Mouse (Mus musculus) neural tube, embryonic 14.5 days (tissue): Measurements from ENCODE around the gene Irgm1. TPM values are rescaled to one million over a fixed set of nuclear protein-coding genes. Genes with fewer than 3 reads are reported as not detected.

Experiments
- ATAC-seq: fragments of 200-750 bp; cut with Nextera tagmentation; 2 replicates; pipeline ENCODE4 v1.8.0; 2017; ENCODE audit warnings: low read depth, mild to moderate bottlenecking, moderate TSS enrichment, moderate library complexity
- H3K27ac ChIP-seq: fragments of 300-500 bp; sonication (generic); 2 replicates; pipeline ENCODE4 v1.5.1; 2014; ENCODE audit warnings: low read depth, mild to moderate bottlenecking, control low read depth, low read length, moderate library complexity, mixed read lengths
- H3K27me3 ChIP-seq: fragments of 300-500 bp; sonication (generic); 2 replicates; pipeline ENCODE4 v1.6.1; 2014; ENCODE audit warnings: low read length; ENCODE audit not compliant: control insufficient read depth, insufficient read depth
- H3K36me3 ChIP-seq: fragments of 300-500 bp; sonication (generic); 2 replicates; pipeline ENCODE4 v1.6.1; 2014; ENCODE audit warnings: low read length, mixed read lengths; ENCODE audit not compliant: control insufficient read depth, insufficient read depth
- H3K4me1 ChIP-seq: fragments of 300-500 bp; sonication (generic); 2 replicates; pipeline ENCODE4 v1.6.1; 2014; ENCODE audit warnings: low read length; ENCODE audit not compliant: control insufficient read depth, insufficient read depth
- H3K4me2 ChIP-seq: fragments of 300-500 bp; sonication (generic); 2 replicates; pipeline ENCODE4 v1.6.1; 2014; ENCODE audit warnings: mild to moderate bottlenecking, low read depth, low read length, control low read depth
- H3K4me3 ChIP-seq: fragments of 300-500 bp; sonication (generic); 2 replicates; pipeline ENCODE4 v1.5.1; 2014; ENCODE audit warnings: low read depth, low read length, control low read depth, mixed read lengths
- H3K9ac ChIP-seq: fragments of 300-500 bp; sonication (generic); replicated peaks from 2 replicates; pipeline ENCODE4 v1.6.1; 2014; ENCODE audit warnings: low read depth, mild to moderate bottlenecking, control low read depth, low read length, mixed read lengths
- H3K9me3 ChIP-seq: fragments of 300-500 bp; sonication (generic); 2 replicates; pipeline ENCODE4 v1.6.1; 2016; ENCODE audit warnings: low read length; ENCODE audit not compliant: control insufficient read depth
- WGBS: fragments of 180-500 bp; shearing (Covaris S2); extraction: QIAGEN DNeasy Blood & Tissue Kit; methylation state at CpG from one replicate; pipeline ENCODE4 v1.1.7; 2014; 5-methylcytosine and 5-hydroxymethylcytosine counted together
- polyA plus RNA-seq: library from polyadenylated mRNA; unstranded; fragments of >200 nt; fragmentation: Nextera tagmentation; extraction: Ambion mirVana; gene quantifications from 2 replicates; pipeline ENCODE4 v1.2.1, GENCODE M21; 2014

The Irgm1 gene
- polyA plus RNA-seq, 1 experiment from 2014 or later, result 3.1 TPM

GRCm38 (mm10) chr11:48838181-48838797, 33.2 kb downstream of the Irgm1 start:
- Histone ChIP-seq H3K9ac (peak overlapping the region; percentile 71), H3K27me3 (peaks cover 2% of the 10 kb centered on the region; the same call in 1 of the 2 replicates), H3K4me3 (peak overlapping the region; percentile 81), H3K36me3 (no peaks in the 10 kb centered on the region), H3K4me2 (peak overlapping the region; percentile 65), H3K9me3 (no peaks in the 10 kb centered on the region), H3K27ac (peak overlapping the region; percentile 48; the same call in 1 of the 2 replicates), H3K4me1 (no peaks in the 10 kb centered on the region)
- ATAC-seq, result peak; percentile 15; the same call in 1 of the 2 replicates
- 4% methylated on average over 16 of the region's 16 CpGs for WGBS

GRCm38 (mm10) chr11:48837310-48838180, 33.9 kb downstream of the Irgm1 start:
- under 1% methylated on average over 72 of the region's 77 CpGs for WGBS
- H3K9ac ChIP-seq, result peak overlapping the region; percentile 71
- H3K4me1 ChIP-seq, result no peaks in the 10 kb centered on the region
- H3K27ac ChIP-seq, result peak overlapping the region; percentile 48
- H3K4me2 ChIP-seq, result peak overlapping the region; percentile 65
- peak; percentile 25 for ATAC-seq
- H3K36me3 ChIP-seq, result no peaks in the 10 kb centered on the region
- H3K4me3 ChIP-seq, result peak overlapping the region; percentile 81
- no peaks in the 10 kb centered on the region for H3K9me3 ChIP-seq
- H3K27me3 ChIP-seq, result peaks cover 2% of the 10 kb centered on the region; the same call in 1 of the 2 replicates

- Histone ChIP-seq H3K9me3 (no peaks in the 10 kb centered on the region), H3K4me1 (no peaks in the 10 kb centered on the region), H3K27me3 (peaks cover 2% of the 10 kb centered on the region; the same call in 1 of the 2 replicates), H3K9ac (peak overlapping the region; percentile 71), H3K36me3 (no peaks in the 10 kb centered on the region), H3K27ac (peak overlapping the region; percentile 48; the same call in 1 of the 2 replicates), H3K4me2 (peak overlapping the region; percentile 65), H3K4me3 (peak overlapping the region; percentile 81)
- 9% methylated on average over 11 of the region's 11 CpGs for WGBS
- no peak for ATAC-seq
Observed at GRCm38 (mm10) chr11:48836990-48837309, 34.5 kb downstream of the Irgm1 start.

DNA sequence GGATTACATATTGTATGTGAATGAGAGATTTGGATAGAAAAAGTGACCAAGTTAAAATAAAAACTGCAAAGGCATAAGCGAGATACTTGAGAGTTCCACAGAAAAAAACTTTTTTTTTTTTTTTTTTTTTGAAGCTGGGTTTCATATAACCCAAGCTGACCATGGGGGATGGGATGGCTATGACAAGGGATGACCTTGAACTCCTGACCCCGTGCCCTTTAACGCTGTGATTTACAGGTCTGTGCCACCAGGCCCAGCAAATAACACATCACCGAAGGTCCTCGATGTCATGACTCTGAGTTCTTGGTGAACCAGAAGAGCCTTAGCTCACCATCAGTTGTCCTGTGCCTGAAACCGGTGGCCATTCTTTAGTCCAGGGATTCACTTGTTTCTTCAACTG, 35.6 kb downstream of the Irgm1 start:
- no peak overlapping the region for H3K4me3 ChIP-seq
- no peaks in the 10 kb centered on the region for H3K36me3 ChIP-seq
- H3K27ac ChIP-seq, result no peak overlapping the region
- no peak for ATAC-seq
- H3K4me2 ChIP-seq, result no peak overlapping the region
- H3K9ac ChIP-seq, result no peak overlapping the region
- no peaks in the 10 kb centered on the region for H3K9me3 ChIP-seq
- WGBS, result 79% methylated on average over 6 of the region's 6 CpGs
- H3K4me1 ChIP-seq, result no peaks in the 10 kb centered on the region
- peaks cover 2% of the 10 kb centered on the region; the same call in 1 of the 2 replicates for H3K27me3 ChIP-seq

GRCm38 (mm10) chr11:48833731-48834639, 37.5 kb downstream of the Irgm1 start:
- peak overlapping the region; percentile 48 for H3K4me2 ChIP-seq

DNA sequence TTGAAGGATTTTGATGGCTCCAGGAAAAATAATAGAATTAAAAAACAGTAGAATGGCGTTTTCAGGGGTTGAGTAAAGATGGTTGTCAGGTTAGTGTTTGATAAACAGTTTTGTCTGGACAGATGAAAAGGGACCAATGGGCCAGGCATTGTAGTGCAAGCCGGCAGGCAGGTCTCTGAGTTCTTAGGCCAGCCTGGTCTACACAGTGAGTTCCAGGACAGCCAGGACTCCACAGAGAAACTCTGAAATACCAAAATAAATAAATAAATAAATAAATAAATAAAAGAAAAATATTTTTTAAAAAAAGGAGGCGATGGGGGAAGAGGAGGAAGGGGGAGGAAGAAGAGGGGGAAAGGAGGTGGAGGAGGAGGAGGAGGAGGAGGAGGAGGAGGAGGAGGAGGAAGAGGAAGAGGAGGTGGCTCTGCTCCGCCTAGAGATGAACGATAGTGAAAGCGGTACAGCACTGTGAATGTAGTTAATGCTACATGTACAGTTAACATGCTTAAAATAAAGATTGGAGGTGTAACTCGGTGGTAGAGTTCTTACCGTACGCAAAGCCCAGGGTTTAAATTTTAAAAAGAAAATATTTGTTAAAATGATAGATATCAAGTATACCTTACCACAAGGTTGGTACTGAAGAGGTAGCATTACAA, 38.3 kb downstream of the Irgm1 start:
- 44% methylated on average over 8 of the region's 9 CpGs for WGBS

More at GRCm38 (mm10) chr11:48833731-48834639, 37.5 kb downstream of the Irgm1 start:
- Histone ChIP-seq H3K9me3 (no peaks in the 10 kb centered on the region), H3K36me3 (no peaks in the 10 kb centered on the region), H3K27ac (peak overlapping the region; percentile 35; the same call in 1 of the 2 replicates), H3K27me3 (peaks cover 2% of the 10 kb centered on the region; the same call in 1 of the 2 replicates), H3K4me1 (no peaks in the 10 kb centered on the region), H3K9ac (peak overlapping the region; percentile 57), H3K4me3 (peak overlapping the region; percentile 53)
- WGBS, result under 1% methylated on average over 30 of the region's 30 CpGs
- peak; percentile 92 for ATAC-seq

GRCm38 (mm10) chr11:48831273-48831672, 40.2 kb downstream of the Irgm1 start:
- no peaks in the 10 kb centered on the region for H3K36me3 ChIP-seq
- H3K9ac ChIP-seq, result no peak overlapping the region
- no peak overlapping the region for H3K27ac ChIP-seq
- peaks cover 3% of the 10 kb centered on the region; the same call in 1 of the 2 replicates for H3K4me1 ChIP-seq
- no peak overlapping the region for H3K4me3 ChIP-seq
- H3K4me2 ChIP-seq, result no peak overlapping the region
- ATAC-seq, result no peak
- no peaks in the 10 kb centered on the region for H3K27me3 ChIP-seq
- whole genome bisulfite sequencing, result 70% methylated on average over 2 of the region's 2 CpGs
- H3K9me3 ChIP-seq, result no peaks in the 10 kb centered on the region

More for the DNA sequence above, 38.3 kb downstream of the Irgm1 start:
- peak overlapping the region; percentile 53 for H3K4me3 ChIP-seq
- H3K36me3 ChIP-seq, result no peaks in the 10 kb centered on the region
- ATAC-seq, result peak; percentile 4; the same call in 1 of the 2 replicates
- H3K4me1 ChIP-seq, result no peaks in the 10 kb centered on the region
- peak overlapping the region; percentile 48 for H3K4me2 ChIP-seq
- H3K9me3 ChIP-seq, result no peaks in the 10 kb centered on the region
- H3K27me3 ChIP-seq, result peaks cover 2% of the 10 kb centered on the region; the same call in 1 of the 2 replicates
- no peak overlapping the region for H3K9ac ChIP-seq
- no peak overlapping the region for H3K27ac ChIP-seq

DNA sequence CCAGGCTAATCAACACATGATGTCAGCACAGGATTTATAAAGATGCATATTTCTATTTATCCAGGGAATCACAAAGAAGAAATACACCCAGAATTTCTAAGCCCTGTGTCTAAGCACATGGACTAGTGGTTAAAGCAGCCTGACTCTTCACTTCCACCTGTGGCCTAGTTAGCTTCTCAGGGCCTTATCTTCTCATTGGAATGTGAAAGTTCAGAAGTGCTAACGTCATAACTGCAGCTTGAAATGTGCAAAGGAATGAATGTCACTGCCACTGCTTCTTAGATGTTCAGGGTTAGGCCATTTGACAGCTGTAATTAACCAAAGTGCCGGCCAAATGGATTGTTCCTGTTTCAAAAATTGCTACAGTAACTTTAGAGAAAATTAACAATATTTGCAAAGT, 41.2 kb downstream of the Irgm1 start:
- no peak overlapping the region for H3K27ac ChIP-seq
- H3K9me3 ChIP-seq, result no peaks in the 10 kb centered on the region
- WGBS, result 83% methylated on average over 2 of the region's 2 CpGs
- H3K9ac ChIP-seq, result no peak overlapping the region
- peaks cover 3% of the 10 kb centered on the region; the same call in 1 of the 2 replicates for H3K4me1 ChIP-seq
- H3K4me3 ChIP-seq, result no peak overlapping the region
- H3K27me3 ChIP-seq, result no peaks in the 10 kb centered on the region
- no peak overlapping the region for H3K4me2 ChIP-seq
- ATAC-seq, result no peak
- no peaks in the 10 kb centered on the region for H3K36me3 ChIP-seq
